Mouse (Mus musculus): ENCODE measurements at regions not wholly inside any gene's neighbourhood (a gene's known extent, or its start where the extent isn't known, plus 50 kb on each side); places are given as distances from the start of the nearest gene placed in this dataset.
"Not testable (repeated sequence)": the region's sequence is repeated elsewhere in the genome, so short reads cannot be mapped to it uniquely, and the experiment has no call there.

GRCm38 (mm10) chr10:50370611-50371010, 221.9 kb upstream of the Ascc3 start:
- no peak overlapping the region for H3K4me3 ChIP-seq (ENCODE audit: low read depth, low read length)
- no peak overlapping the region for H3K4me2 ChIP-seq (ENCODE audit: low read depth, low read length)
- peak; percentile 58; the same call in 1 of the 2 replicates for ATAC-seq (ENCODE audit: low read depth)
- H3K36me3 ChIP-seq (ENCODE audit: control insufficient read depth, insufficient read depth, low read length), result no peaks in the 10 kb centered on the region
- no peaks in the 10 kb centered on the region for H3K4me1 ChIP-seq (ENCODE audit: control insufficient read depth, insufficient read depth, low read length)
- no peak overlapping the region for H3K9ac ChIP-seq (replicated peaks; ENCODE audit: low read depth, low read length)
- no peaks in the 10 kb centered on the region for H3K9me3 ChIP-seq (ENCODE audit: control insufficient read depth, low read length)
- no peaks in the 10 kb centered on the region for H3K27me3 ChIP-seq (ENCODE audit: control insufficient read depth, insufficient read depth, low read length)
- 62% methylated on average over 1 of the region's 1 CpGs for WGBS
- no peak overlapping the region for H3K27ac ChIP-seq (ENCODE audit: low read depth, low read length)

- WGBS, result 96% methylated on average over 17 of the region's 17 CpGs
- not testable (repeated sequence) for H3K36me3 ChIP-seq (ENCODE audit: control insufficient read depth, insufficient read depth, low read length); H3K4me3 ChIP-seq (ENCODE audit: low read depth, low read length); H3K9me3 ChIP-seq (ENCODE audit: control insufficient read depth, low read length); H3K27ac ChIP-seq (ENCODE audit: low read depth, low read length); ATAC-seq (ENCODE audit: low read depth); H3K27me3 ChIP-seq (ENCODE audit: control insufficient read depth, insufficient read depth, low read length); H3K9ac ChIP-seq (replicated peaks; ENCODE audit: low read depth, low read length); H3K4me2 ChIP-seq (ENCODE audit: low read depth, low read length); H3K4me1 ChIP-seq (ENCODE audit: control insufficient read depth, insufficient read depth, low read length)
These were observed 199.9 kb upstream of the Ascc3 start for GRCm38 (mm10) chr10:50392617-50393016.

Data from neural tube, embryonic 14.5 days (tissue).